Mouse (Mus musculus) left cerebral cortex, postnatal 25 days (tissue): ENCODE measurements around the gene Fkbp1a. TPM values are rescaled to one million over a fixed set of nuclear protein-coding genes. Genes with fewer than 3 reads are reported as not detected.
A peak's percentile ranks its signal among the peaks of the same experiment; 100 is the strongest.

Experiments used
- DNase-seq, 2 experiments: peaks; one replicate each; pipeline ENCODE4 v3.0.0; 2022; ENCODE audit warnings: low spot score in 2 of 2, mixed read lengths in 1 of 2
- intact Hi-C: fragments of 180-260 bp; cut with DNase I; formaldehyde crosslinking; loops from one replicate; pipeline ENCODE4 v1.15.1; 2025
- total RNA-seq, 2 experiments: library from RNA; stranded (reverse); gene quantifications; 2 replicates each; pipeline ENCODE4 v1.2.3; 2021

Fkbp1a gene
- total RNA-seq: 100 to 1,000 TPM; 710 to 729 TPM

DNA sequence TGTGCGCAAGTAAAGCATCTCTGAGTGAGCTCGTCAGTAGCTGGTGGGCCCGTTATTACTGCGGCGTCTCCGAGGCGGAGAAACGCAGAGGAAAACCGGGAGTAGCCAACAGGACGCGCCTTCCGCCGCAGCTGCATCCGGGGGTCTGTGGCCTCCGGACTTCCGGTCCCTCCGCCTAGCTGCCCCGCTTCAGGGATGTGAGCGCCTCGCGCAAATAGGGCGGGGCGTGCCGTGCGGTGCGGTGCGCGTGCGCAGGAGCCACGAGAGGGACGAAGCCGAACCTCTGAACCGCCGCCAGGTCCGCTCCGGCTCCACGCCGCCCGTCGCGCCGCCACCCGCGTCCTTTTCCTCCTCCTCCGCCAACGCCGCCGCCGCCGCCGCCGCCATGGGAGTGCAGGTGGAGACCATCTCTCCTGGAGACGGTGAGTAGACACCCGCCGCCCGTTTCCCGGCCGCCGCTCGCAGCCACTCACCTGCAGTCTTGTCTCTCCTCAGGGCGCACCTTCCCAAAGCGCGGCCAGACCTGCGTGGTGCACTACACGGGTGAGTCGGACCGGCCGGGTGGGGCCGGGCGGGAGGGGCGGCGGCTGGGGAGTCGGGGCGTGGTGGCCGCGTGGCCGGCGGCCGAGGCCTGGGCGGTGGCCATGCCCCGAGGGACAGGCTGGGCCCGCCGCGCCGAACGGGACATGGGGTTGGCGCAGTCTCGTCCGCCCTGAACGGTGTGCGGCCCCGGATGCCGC is at the start of gene Fkbp1a:
Gene Fkbp1a (plus strand): TSS at position 161 of the 740 bp plus-strand sequence.
- intact Hi-C loops: loop anchor here (1.0 to 2.0 kb wide), 3 partner anchors 28 to 48 kb away; partner anchors contain the start of gene Nsfl1c
- peak; percentile 96 to 98 for DNase-seq

DNA sequence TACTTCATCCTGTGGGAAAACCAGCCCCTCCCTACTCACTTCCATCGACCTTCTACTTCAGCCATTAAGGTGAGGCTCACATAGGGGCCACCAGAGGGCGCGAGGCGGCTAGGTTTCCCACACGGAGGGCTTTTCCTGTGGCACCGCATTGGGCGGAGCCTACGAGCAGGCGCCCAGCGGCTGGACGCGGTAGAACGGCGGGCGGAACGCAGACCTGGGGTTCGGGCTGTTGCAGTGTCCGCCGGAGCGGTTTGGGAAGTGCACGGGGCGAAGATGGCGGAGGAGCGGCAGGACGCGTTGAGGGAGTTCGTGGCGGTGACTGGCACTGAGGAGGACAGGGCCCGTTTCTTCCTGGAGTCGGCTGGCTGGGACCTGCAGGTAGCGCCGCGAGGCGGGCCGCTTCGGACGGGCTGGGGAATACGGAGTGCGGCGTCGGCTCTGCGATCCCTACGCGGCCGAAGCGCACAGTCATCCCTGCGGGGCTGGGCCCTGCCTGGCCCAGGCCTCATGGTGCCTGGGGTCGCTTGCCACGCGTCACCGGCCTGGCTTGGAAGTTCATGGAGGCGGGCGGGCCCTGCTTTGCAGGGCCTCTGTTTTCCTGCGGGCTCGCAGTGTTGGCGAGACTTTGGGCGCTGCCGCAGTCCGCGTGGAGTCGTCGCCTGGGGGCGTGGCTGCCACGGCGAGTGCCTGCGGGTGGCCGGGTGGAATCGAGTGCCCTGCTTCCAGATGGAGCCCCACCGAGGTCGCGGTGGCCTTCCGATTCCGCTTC is 48.1 kb upstream of the Fkbp1a start, which contains the start of gene Nsfl1c:
Gene Nsfl1c (plus strand): TSS at position 148 of the 769 bp plus-strand sequence.
- peak; percentile 95 to 97 for DNase-seq
- intact Hi-C loops: loop anchor here (1.0 to 10.0 kb wide), 4 partner anchors 48 to 372 kb away; partner anchors contain the start of gene Fkbp1a

DNA sequence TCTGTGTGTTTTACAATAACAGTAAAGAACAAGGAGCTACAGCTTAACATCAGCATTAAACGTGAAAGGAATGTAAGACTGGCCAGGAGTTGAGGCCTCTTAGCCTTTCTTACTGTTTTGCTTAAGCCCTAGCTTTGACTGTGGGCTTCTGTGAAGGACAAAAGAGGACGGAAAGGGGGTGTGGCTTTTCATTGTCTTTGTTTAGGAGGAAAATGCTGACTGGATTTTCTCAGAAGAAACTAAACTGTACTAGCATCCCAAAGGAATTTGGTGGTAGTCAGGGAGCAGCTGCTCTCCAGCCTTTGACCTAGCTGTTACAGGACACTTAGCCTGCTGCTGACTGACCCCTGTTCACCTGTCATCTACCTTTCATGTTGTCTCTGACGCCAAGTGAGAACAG is 43.9 kb upstream of the Fkbp1a start:
- intact Hi-C loops: loop anchor here (10.0 kb wide), 1 partner anchor 186 kb away; no protein-coding TSS in a partner anchor

DNA sequence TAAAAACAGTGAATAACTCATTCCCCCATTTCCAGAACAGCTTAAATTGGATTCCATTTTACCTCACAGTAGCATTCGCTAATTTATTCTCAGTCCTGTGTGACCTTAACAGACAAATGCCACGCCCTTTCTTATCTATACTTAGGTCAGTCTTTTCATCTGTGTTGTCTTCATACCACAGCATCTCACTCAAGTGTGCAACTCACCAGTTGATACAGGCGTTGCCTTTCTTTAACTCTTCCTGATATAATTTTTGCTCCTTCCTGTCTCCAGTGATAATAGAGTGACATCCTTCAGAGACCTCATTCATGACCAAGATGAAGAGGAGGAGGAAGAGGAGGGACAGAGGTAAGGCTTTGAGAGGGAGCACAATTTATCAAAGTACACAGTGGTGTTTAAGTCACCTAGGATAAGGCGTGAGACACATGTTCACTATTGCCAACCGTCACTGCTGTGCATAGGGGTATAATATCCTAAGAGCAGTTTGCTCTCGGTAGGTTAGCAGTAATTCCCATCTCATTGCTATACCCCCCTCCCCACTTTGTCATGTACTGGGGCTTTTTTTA is 41.8 kb upstream of the Fkbp1a start:
- no peak for DNase-seq
- intact Hi-C loops: no loop called here

More for the DNA sequence above, 43.9 kb upstream of the Fkbp1a start:
- DNase-seq: no peak

DNA sequence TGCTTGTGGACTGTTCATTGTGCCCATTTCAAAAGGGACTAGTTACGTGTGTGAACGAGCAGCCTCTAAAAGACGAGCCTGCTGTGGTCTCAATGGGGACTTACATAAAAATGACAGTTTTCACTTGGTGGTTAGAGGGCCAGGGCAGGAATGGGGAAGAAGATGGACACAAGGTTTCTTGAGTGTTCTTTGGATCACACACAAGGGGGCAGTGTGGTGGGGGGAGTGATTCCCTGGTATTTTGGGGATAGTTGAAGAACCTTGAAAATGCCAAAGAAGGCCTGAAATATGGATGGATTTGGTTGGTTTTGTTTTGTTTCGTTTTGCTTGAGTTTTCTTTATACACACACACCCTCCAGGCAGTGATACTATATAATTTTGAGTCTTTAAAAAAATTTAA is 38.1 kb upstream of the Fkbp1a start:
- DNase-seq: no peak
- intact Hi-C loops: no loop called here

DNA sequence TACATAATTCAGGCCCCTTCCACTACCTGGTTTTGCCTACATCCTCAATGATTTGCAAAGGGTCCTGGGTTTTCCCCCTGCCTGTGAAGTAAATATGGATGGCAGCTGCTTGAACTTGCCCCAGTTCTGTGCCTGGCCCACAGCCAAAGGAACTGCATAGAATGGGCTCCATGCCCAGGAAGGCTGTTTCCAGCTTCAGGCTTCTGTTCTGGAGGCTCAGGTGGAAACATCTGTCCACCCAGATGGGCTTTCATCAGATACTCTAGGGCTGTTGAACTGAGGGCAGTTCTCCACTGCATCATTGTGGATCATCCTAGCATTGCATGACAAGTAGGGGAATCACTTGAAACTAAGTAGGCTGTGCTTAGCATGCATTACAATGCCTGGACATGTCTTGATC is 30.1 kb upstream of the Fkbp1a start:
- intact Hi-C loops: no loop called here

DNA sequence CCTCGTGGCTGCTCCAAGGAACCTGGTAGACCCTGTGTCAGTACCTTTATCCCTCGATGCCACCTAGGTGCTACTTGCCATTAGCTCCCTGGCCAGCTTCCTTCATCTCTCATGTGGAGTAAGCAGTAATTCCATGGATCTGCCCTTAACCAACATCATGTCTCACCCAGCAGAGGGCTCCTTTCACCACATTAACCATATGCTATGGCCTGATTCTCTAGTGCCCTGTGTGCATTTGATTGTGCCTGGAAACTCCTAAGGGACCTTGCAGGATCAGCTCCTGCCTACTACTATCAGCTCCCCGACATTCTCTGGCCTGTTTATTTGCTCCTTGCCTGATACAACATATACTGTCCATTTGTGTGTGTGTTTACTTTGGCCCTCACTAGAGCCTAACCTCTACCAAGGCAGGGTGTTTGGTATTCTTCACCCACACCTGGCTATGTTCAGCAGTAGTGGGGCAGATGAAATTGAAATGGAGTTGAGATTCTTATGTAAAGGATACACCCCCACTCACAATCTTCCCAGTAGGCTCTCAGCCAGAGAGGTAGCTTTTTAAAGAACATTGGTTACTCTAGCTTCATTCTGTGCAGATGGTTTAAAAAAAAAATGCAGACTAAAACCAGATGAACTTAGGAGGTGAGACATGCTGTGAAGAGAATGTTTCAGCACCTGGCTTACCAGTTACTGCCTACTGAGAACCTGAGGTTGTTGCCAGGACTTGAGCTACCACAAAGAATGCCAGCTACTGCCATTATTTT is 28.6 kb upstream of the Fkbp1a start:
- peak; percentile 50 to 93 for DNase-seq
- intact Hi-C loops: loop anchor here (1.0 to 2.0 kb wide), 2 partner anchors 29 to 61 kb away; partner anchors contain the start of gene Fkbp1a

More for the DNA sequence above, 30.1 kb upstream of the Fkbp1a start:
- peak; percentile 52 to 70 for DNase-seq

DNA sequence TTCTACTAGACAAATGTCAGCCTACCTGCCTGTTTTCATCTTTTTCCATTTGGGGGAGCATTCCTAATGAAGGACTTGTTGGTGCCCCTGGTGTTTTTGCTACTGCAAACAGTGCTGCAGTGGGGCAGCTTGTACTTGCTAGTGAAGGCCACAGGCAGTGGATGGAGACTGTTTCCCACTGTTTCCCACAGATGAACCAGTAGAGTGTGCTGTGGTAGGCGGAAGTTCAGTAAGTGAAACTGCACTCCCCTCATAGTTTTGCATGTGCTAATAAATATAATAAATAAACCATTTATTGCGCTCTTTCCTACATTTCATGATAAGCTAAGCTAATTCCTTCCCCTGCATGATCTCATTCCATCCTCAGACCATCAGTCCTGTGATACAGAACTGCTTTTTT is 23.3 kb upstream of the Fkbp1a start:
- intact Hi-C loops: no loop called here
- no peak for DNase-seq

DNA sequence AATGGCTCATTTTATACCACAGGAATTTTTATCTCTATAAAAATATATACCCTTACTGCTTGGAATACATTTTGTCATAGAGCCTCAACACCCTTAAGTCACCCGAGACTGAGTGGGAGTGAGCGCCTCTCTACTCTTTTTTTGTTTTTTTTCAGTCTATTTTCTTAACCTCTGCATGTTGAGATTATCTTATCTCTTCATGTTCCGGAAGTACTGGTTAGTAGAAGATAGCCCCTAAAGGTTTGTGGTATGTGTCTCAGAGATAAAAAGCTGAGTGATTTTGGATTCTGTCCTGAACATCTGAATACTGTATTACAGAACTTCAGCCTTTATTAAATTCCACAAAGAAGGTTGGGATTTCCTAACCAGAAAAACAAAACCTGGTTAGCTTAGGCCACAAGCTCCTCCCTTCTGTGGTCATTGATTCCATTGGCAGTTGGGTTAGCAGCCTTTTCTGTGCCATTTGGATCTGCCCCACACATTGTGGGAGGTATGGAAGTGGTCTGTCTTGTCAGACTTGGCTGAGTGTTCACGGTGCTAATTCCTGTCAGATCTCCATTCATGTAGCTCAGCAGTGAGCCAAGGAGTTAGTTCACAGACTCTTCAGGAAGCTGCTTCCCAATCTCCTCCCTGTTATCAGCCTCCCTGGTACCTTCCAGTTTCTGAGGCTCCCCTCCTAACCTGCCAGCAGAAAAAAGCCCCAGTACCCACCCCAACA is 17.8 kb upstream of the Fkbp1a start:
- intact Hi-C loops: no loop called here
- peak in 1 of 2 experiments; percentile 63 for DNase-seq

DNA sequence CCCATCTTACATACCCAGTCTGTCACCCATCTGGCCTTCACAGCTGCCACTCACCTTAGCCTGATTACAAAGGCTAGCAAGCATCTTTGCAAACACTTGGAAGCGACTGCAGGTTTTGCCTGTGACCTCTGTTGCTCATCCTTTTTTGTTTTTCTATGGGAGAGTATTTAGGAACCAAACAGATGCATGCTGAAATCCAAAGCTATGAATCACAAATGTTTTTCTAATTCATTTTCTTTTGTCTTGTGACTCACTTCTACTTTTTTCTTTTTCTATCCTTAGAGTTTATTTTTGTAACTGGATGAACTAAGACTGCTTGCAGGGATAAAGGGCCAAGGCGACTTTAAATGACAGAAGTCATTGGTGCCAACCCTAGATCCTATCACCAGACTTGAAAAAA is 16.8 kb upstream of the Fkbp1a start:
- no peak for DNase-seq
- intact Hi-C loops: no loop called here

DNA sequence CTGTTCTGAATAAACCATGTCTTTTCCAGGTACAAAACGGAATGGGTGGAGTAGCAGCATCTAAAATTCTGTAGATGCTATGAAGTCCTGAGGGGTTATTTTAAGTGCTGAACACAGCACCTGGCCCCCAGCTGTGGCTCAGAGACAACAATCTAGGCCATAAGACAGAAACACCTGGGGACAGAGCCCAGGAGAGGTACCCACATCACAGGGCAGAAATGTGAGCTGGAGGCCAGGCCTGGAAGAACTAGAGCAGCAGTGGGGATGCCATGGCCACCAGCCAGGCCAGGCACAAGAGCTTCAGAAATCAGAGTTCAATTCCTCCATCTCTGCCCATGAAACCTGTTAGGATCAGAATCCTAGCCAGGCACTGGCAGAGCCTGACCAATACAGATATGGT is 14.2 kb upstream of the Fkbp1a start:
- DNase-seq: no peak
- intact Hi-C loops: no loop called here

DNA sequence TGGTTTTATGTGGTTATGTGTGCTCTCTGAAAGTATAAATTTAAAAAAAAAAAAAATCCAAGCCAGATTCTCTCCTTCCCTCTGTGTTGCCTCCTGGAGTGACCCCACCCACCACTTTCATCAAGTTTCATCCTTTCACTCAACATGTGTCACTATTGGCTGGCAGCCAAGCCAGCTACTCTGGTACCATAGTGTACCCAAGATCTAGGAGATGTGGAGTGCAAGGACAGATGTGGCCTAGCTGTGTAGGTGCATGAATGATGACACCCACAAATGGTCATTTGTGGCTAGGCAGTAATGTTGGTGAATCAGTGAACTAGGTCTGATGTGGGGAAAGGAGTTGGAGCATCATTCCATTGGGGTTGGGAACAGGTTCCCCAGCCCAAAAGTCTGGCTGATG is 13.1 kb upstream of the Fkbp1a start:
- no peak for DNase-seq
- intact Hi-C loops: no loop called here

DNA sequence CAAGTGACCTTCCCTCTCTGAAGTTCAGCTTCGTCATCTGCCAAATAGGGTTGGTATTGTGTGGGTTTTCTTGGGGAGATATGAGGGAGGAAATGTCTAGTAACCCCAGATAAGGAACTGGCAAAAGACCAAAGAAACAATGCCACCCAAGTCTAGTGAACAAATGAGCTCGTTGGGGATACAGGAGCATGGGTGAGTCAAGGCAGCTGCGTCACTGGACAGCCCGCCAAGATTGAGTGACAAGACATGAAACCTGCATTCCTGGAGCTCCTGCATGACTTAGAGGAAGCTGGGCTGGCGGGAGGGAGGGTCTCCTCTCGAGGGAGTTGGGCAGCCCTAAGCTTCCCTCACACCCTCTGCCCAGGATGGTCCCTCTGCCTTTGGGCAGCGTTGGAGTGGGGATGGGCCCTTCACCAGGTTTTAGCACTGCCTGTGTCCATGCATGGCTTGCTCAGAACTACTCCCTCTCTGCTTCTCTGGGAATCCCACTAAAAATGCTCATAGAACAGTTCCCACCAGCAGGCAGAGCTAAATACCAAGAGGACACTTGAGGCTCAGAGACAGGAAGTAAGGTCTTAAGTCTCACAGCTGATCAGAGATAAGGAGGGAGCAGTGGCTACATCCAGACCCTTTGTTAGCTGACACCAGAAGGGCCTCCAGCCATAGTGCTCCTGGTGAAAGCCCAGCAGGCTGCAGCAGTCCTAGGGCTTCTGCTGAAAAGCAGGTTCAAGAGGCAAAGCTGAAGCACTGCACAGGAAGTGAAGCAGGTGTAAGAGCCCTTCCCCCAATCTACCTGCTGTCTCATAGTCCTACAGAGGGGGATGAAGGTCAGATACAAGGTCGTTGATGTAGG is 11.7 kb upstream of the Fkbp1a start:
- no peak for DNase-seq
- intact Hi-C loops: no loop called here

DNA sequence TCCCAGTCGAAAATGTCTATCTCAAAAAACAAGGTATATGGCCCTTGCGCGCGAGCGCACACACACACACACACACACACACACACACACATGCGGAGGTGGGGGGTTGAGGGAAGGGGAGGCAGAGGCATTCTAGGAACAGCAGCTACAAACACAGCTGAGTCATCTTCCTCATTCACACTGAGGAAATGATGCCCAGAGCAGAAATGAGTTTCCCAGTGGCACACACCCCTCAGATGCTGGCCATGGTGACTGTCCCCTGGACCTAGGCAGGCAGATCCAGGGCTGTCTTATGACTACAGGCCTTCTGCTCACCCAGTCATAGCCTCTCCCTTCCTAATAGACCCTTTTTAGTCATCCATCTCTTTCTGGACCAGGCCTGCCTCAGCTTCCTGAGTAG is 8.7 kb upstream of the Fkbp1a start:
- intact Hi-C loops: no loop called here
- peak in 1 of 2 experiments; percentile 49 for DNase-seq

DNA sequence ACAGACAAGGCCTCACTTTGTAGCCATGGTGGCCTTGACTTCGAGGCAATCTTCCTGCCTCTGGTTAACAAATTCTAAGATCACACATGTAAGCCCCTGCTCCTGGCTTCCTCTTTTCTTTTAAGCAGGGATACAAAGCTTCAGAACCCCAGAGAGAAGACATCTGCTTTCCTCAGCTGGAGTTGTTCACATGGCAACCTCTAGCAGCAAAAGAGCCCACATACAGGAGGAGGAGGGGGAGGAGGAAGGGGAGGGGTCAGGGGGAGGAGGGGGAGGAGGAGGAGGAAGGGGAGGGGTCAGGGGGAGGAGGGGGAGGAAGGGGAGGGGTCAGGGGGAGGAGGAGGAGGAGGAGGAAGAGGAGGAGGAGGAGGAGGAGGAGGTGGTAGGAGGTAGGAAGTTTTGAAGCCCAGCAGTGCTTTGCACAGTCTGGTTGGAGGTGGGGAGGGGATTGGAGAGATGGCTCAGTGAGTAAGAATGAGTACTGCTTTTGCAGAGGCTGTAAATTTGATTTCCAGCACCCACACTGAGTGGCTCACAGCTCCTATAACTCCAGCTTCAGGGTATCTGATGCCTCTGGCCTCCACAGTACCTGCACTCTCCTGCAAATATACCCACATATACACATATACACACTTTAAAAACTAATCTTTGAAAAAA is 6.2 kb upstream of the Fkbp1a start:
- intact Hi-C loops: no loop called here
- peak in 1 of 2 experiments; percentile 61 for DNase-seq

DNA sequence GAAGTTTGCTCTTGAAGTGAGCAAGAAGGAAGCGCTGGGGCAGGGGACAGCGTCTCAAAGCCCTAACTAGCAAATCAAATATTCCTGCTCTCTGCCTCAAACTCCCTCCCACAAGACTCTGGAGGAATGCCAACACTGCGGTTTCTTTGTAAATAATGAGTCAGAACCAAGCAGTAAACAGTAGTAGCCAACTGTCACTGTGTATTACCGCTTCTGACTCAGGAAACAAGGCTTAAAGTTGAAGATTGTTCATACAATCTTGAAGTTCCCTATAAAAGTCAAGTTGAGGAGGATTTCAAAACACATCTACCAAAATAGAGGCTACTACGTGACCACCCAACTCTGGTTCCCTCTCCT is 5.7 kb upstream of the Fkbp1a start:
- DNase-seq: peak; percentile 54 to 72
- intact Hi-C loops: no loop called here

DNA sequence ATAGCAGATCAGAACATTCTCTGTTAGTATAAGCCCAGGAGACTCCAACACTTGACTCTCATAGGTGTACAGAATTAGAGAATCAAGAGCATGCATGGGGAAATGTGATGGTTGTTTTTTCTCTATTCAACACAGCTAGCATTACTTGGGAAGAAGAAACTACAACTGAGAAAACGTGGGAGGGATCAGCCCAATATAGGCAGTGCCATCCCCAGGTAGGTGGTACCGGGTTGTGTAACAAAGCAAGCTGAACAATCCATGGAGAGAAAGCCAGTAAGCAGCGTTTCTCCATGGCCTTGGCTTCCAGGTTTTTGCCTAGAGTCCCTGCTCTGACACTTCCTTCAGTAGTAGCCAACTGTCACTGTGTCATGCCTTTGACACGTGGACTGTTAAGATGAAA is 3.6 kb upstream of the Fkbp1a start:
- DNase-seq: peak in 1 of 2 experiments; percentile 67
- intact Hi-C loops: no loop called here
